Mouse (Mus musculus) midbrain, postnatal 0 days (tissue): ENCODE data around the gene Cmtm5. TPM values are rescaled to one million over a fixed set of nuclear protein-coding genes. Genes with fewer than 3 reads are reported as not detected.

Experiments
- ATAC-seq: fragments of 200-750 bp; cut with Nextera tagmentation; 2 replicates; pipeline ENCODE4 v1.8.0; 2017; ENCODE audit warnings: moderate number of reproducible peaks, mild to moderate bottlenecking, moderate TSS enrichment, moderate library complexity; ENCODE audit not compliant: low FRiP score
- DNase-seq: peaks from one replicate; pipeline ENCODE4 v3.0.0-alpha.2; 2015; ENCODE audit warnings: low spot score
- H3K27ac ChIP-seq: fragments of 300-500 bp; sonication (generic); 2 replicates; pipeline ENCODE4 v1.5.1; 2014; ENCODE audit warnings: low read depth, mild to moderate bottlenecking, low read length, mixed read lengths
- H3K27me3 ChIP-seq: fragments of 300-500 bp; sonication (generic); 2 replicates; pipeline ENCODE4 v1.6.1; 2014; ENCODE audit warnings: low read length, control low read depth, mixed read lengths; ENCODE audit not compliant: insufficient read depth
- H3K36me3 ChIP-seq: fragments of 300-500 bp; sonication (generic); 2 replicates; pipeline ENCODE4 v1.6.1; 2014; ENCODE audit warnings: low read length, control low read depth, mixed read lengths; ENCODE audit not compliant: insufficient read depth
- H3K4me1 ChIP-seq: fragments of 300-500 bp; sonication (generic); 2 replicates; pipeline ENCODE4 v1.6.1; 2014; ENCODE audit warnings: mild to moderate bottlenecking, control low read depth, antibody characterized with exemption, low read length, mixed read lengths; ENCODE audit not compliant: insufficient read depth
- H3K4me2 ChIP-seq: fragments of 300-500 bp; sonication (generic); 2 replicates; pipeline ENCODE4 v1.6.1; 2014; ENCODE audit warnings: low read depth, mild to moderate bottlenecking, low read length, mixed read lengths; ENCODE audit not compliant: poor library complexity, severe bottlenecking
- H3K4me3 ChIP-seq: fragments of 300-500 bp; sonication (generic); 2 replicates; pipeline ENCODE4 v1.5.1; 2014; ENCODE audit warnings: low read depth, mild to moderate bottlenecking, low read length, moderate library complexity
- H3K9ac ChIP-seq: fragments of 300-500 bp; sonication (generic); replicated peaks from 2 replicates; pipeline ENCODE4 v1.6.1; 2014; ENCODE audit warnings: mild to moderate bottlenecking, low read length, moderate library complexity, mixed read lengths; ENCODE audit not compliant: poor library complexity, severe bottlenecking
- H3K9me3 ChIP-seq: fragments of 300-500 bp; sonication (generic); 2 replicates; pipeline ENCODE4 v1.6.1; 2016; ENCODE audit warnings: low read length, control low read depth
- CTCF ChIP-seq: IDR thresholded peaks from 2 replicates; pipeline ENCODE4 v1.5.1; 2016; ENCODE audit warnings: antibody characterized with exemption, mild to moderate bottlenecking
- WGBS: fragments of 180-500 bp; shearing (Covaris S2); extraction: QIAGEN DNeasy Blood & Tissue Kit; methylation state at CpG from one replicate; pipeline ENCODE4 v1.1.7; 2014; 5-methylcytosine and 5-hydroxymethylcytosine counted together
- polyA plus RNA-seq: library from polyadenylated mRNA; unstranded; fragments of >200 nt; fragmentation: Nextera tagmentation; extraction: Ambion mirVana; gene quantifications from 2 replicates; pipeline ENCODE4 v1.2.1, GENCODE M21; 2015
- total RNA-seq: library from RNA; depleted of rRNA; stranded (reverse); fragments of >200 nt; gene quantifications from 2 replicates; pipeline ENCODE4 v1.2.3, GENCODE M21; 2014; rRNA removed

The Cmtm5 gene
- total RNA-seq (26.4 and 44.8 TPM in 2 replicates), polyA plus RNA-seq (27.0 and 27.5 TPM in 2 replicates)

GRCm38 (mm10) chr14:54935904-54936830 is at the start of gene Cmtm5:
TSS of gene Cmtm5 (plus strand) at chr14:54936261.
- peak; percentile 48 for TF ChIP-seq CTCF
- H3K4me3 ChIP-seq, result no peak within 1 kb of the TSS
- 21% methylated on average over 8 of the region's 8 CpGs for WGBS
- DNase-seq (peak; percentile 86), ATAC-seq (peak; percentile 88)
- H3K36me3 ChIP-seq, result no peaks in the 10 kb centered on the region
- peak within 1 kb of the TSS; percentile 39 for H3K9ac ChIP-seq
- no peaks in the 10 kb centered on the region for H3K4me1 ChIP-seq
- H3K27ac ChIP-seq, result peak within 1 kb of the TSS; percentile 77
- peak within 1 kb of the TSS; percentile 20; the same call in 1 of the 2 replicates for H3K4me2 ChIP-seq
- H3K27me3 ChIP-seq, result no peaks in the 10 kb centered on the region
- H3K9me3 ChIP-seq, result no peaks in the 10 kb centered on the region

GRCm38 (mm10) chr14:54892200-54892599 is 43.9 kb upstream of the Cmtm5 start, which contains the start of gene Pabpn1:
TSS of gene Pabpn1 (plus strand) at chr14:54892500.
- 96% methylated on average over 3 of the region's 3 CpGs for WGBS
- Histone ChIP-seq H3K27me3 (no peaks in the 10 kb centered on the region), H3K36me3 (peaks cover 5% of the 10 kb centered on the region)

DNA sequence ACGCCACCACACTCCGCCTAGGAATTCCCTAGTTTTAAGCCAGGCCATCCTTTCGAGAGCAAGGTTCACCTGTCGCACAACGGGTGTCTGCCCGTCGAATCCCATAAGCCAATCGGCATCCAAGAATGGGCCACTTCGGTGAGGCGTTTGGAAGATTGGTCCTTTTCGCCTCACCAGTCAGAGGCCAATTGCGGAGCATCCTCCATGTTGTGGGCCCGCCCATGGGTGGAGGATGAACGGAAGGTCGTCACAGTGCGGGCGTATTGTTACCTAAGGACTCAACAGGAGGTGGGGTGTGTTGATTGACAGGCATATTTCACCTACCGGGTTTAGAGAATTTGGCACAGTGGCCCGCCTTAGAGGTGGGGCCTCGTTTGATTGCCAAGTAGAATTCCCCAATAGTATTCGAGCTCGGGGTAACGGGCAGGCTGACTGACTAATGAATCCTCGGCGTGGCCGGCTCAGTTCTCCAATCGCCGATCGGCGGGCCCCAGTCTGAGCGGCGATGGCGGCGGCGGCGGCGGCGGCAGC is 42.3 kb upstream of the Cmtm5 start:
- peak; percentile 99 for ATAC-seq

More at GRCm38 (mm10) chr14:54892200-54892599, 43.9 kb upstream of the Cmtm5 start, which contains the start of gene Pabpn1:
- TF ChIP-seq CTCF, result no peak
- H3K4me3 ChIP-seq, result peak within 1 kb of the TSS; percentile 73
- no peaks in the 10 kb centered on the region for H3K9me3 ChIP-seq
- H3K4me1 ChIP-seq, result no peaks in the 10 kb centered on the region
- peak within 1 kb of the TSS; percentile 67 for H3K27ac ChIP-seq
- no peak within 1 kb of the TSS for H3K9ac ChIP-seq
- H3K4me2 ChIP-seq, result peak within 1 kb of the TSS; percentile 37
- no peak for DNase-seq
- no peak for ATAC-seq

GRCm38 (mm10) chr14:54894296-54895151 is 41.5 kb upstream of the Cmtm5 start:
- under 1% methylated on average over 52 of the region's 54 CpGs for WGBS

More for the DNA sequence above, 42.3 kb upstream of the Cmtm5 start:
- Histone ChIP-seq H3K4me3 (peak overlapping the region; percentile 73), H3K27me3 (no peaks in the 10 kb centered on the region), H3K9ac (peak overlapping the region; percentile 98), H3K9me3 (no peaks in the 10 kb centered on the region), H3K27ac (peak overlapping the region; percentile 97), H3K4me2 (peak overlapping the region; percentile 52), H3K4me1 (no peaks in the 10 kb centered on the region), H3K36me3 (peaks cover 15% of the 10 kb centered on the region)
- peak; percentile 100 for DNase-seq
- under 1% methylated on average over 36 of the region's 38 CpGs for WGBS
- TF ChIP-seq CTCF, result 0 out of 2 replicates have a peak, but pooled peaks have one; percentile 2

DNA sequence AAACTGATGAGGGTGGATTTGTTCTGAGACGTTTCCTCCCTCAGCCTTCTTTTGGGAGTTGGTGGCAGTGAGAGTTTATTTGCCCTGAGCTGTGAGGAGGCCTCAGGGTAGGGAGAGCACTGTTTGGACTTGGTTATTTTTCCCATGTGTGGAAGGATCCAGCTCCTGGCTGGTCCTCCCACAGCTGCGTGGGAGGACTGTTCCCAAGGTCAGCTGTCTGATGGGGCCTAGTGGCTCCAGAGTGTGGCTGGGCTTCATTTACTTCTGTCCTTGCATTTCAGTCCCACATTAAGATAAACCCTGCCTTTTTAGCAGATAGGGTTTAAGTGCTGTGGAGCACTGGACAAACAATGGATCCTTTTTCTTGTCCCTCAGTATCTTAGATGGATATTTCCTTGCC is 38.6 kb upstream of the Cmtm5 start:
- H3K4me3 ChIP-seq, result no peak overlapping the region
- no peak for ATAC-seq
- no peak for TF ChIP-seq CTCF
- no peak overlapping the region for H3K4me2 ChIP-seq
- H3K9ac ChIP-seq, result no peak overlapping the region
- H3K36me3 ChIP-seq, result peaks cover 15% of the 10 kb centered on the region
- H3K4me1 ChIP-seq, result no peaks in the 10 kb centered on the region
- no peaks in the 10 kb centered on the region for H3K27me3 ChIP-seq
- no peaks in the 10 kb centered on the region for H3K9me3 ChIP-seq
- WGBS, result 64% methylated on average over 2 of the region's 2 CpGs
- no peak for DNase-seq
- no peak overlapping the region for H3K27ac ChIP-seq

More at GRCm38 (mm10) chr14:54894296-54895151, 41.5 kb upstream of the Cmtm5 start:
- ATAC-seq, result peak; percentile 52
- Histone ChIP-seq H3K9me3 (no peaks in the 10 kb centered on the region), H3K36me3 (peaks cover 15% of the 10 kb centered on the region), H3K27ac (peak overlapping the region; percentile 97), H3K27me3 (no peaks in the 10 kb centered on the region), H3K4me3 (peak overlapping the region; percentile 73), H3K4me1 (no peaks in the 10 kb centered on the region), H3K9ac (peak overlapping the region; percentile 98), H3K4me2 (peak overlapping the region; percentile 52)
- no peak for TF ChIP-seq CTCF
- DNase-seq, result peak; percentile 48
